Mouse (Mus musculus) cerebellum, adult 11-12 months (tissue): ENCODE measurements at regions not wholly inside any gene's neighbourhood (a gene's known extent, or its start where the extent isn't known, plus 50 kb on each side); places are given as distances from the start of the nearest gene placed in this dataset.

ENCODE experiments used
- DNase-seq: peaks from one replicate; pipeline ENCODE4 v3.0.0; 2022

- DNase-seq: no peak
Observed at GRCm38 (mm10) chr4:48725660-48726348, 62.5 kb downstream of the Cavin4 start.

- DNase-seq: no peak
Observed at GRCm38 (mm10) chr4:48726349-48726835, 63.1 kb downstream of the Cavin4 start.

DNA sequence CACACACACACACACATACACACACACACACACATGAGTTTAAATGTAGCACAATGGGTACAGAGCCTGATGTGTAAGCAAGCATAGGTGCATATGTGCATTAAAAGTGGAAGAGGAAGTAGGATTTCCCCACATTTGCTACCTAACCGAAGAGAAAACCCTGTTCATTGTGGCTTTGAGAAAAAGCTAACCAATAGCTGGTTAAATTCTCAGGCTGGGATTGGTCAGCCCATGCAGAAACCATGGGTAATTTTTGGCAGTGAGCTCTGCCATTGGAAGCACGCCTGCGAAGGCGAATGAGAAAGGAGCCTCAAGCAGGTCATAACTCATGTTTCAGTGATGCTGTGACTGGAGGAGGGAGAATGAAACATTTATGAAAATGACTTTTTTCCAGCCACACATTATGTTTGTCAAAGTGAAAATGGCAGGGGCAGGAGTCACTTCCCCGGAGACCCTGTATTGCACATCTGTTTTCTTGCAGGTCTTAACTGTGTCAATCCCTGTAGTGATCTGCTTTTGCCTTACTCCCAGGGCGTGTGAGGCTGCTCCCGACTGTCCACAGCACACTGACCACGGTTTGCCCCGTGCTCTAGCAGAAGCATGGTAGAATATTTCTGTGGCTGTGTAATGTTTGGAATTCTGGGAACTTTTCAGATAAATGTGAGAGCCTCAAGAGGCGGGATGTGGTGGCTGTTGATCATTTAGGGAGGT, 71.7 kb downstream of the Cavin4 start:
- no peak for DNase-seq

GRCm38 (mm10) chr4:48746237-48746636, 82.9 kb downstream of the Cavin4 start:
- DNase-seq: no peak

- no peak for DNase-seq
Observed at GRCm38 (mm10) chr4:48749566-48749965, 86.3 kb downstream of the Cavin4 start.

DNA sequence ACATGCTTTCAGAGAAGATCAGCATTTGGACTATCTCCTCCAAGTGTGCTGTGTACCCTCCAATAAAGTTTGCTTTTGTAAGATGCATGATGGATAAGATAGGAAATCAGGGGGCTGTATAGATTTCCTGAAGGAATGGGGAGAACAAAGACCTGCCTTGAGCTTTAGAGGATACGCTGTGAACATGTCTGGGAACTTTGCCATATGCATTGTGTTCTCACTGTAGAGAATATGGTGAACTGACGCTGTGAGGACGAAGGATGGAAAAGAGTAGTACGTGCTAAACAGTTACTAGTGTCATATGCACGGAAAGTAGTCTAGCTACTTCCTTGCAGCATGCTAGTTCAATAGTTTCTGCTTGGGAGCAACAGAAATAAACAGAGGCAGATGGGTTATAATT, 86.8 kb downstream of the Cavin4 start:
- DNase-seq: no peak

- DNase-seq: peak; percentile 4
Observed at GRCm38 (mm10) chr4:48754466-48755171, 91.3 kb downstream of the Cavin4 start.

DNA sequence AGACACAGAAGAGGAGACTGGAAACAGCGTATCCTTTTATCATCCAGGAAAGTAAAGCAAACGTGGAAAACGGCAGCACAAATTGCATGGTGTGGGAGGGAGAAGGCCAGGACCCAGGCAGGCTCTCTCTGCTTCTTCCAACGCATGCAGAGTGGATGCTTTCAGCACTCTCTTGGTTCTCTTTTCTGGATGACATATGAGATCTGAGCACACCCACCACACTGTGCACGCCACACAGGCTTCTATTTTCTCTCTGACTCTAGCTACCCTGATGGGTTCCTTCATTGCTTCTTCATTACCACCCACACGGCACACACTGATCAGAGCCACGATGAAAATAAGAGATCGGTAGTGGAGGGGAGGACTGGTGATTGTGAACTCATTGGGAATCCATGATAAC, 97.3 kb downstream of the Cavin4 start:
- no peak for DNase-seq

GRCm38 (mm10) chr4:48766458-48766857, 103.1 kb downstream of the Cavin4 start:
- no peak for DNase-seq

GRCm38 (mm10) chr4:48770403-48770953, 107.2 kb downstream of the Cavin4 start:
- no peak for DNase-seq

- DNase-seq: peak; percentile 2
Observed at GRCm38 (mm10) chr4:48770954-48771665, 107.8 kb downstream of the Cavin4 start.

DNA sequence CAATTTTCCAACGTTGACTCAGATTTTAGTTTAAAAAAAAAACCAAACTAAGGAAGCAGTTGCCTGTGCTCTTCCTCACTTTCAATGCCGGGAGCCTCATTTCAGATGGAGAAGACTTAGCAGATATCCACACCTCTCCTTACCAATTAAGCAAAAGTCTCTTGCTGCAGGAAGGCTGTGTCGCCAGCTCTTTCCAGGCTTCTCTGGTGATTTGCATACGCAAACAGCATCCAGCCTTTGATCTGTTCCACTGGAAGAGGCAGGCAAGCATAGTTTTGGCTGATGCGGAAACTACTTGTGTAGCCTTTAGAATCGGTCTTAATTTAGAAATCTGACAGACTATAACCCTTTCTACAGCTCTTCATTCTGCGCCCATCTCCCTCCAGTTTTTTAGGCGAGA, 108.5 kb downstream of the Cavin4 start:
- DNase-seq: no peak

GRCm38 (mm10) chr4:48779202-48779905, 116.0 kb downstream of the Cavin4 start:
- peak; percentile 14 for DNase-seq

DNA sequence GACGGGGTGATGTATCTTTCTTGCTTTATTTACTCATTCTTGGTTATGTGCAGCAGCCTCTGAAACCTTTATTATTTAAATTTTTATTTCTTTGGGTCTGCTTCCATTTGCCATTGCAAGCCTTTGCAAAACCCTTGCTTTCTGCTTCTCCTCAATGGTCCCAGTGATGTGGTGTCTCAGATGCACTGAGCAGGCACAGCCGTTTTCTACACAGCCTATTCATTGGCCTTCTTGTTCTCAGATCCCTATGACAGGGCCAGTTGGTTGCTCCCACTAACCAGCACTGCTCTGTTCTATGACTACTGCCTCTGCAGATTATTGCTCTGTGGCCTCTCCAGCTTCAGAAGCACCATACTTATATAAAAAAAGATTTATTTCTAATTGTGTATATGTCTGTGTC, 116.6 kb downstream of the Cavin4 start:
- no peak for DNase-seq

DNA sequence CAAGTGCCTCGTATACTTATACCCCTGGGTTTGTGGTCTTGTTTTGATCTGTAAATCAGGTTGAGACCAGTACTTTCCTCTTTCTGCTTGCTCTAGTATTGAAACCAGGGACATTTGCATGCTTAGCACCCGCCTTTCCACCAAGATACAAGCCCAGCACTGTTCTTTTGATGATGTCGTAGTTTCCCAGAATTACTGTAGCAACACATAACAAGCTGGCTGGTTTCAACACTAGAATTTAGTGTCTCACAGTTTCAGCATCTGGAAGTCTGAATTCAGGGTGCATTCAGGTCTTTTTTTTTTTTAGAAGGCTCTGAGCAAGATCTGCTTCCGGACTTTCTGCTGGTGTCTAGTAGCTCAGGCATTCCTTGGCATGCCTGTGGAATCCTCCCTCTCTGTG, 117.8 kb downstream of the Cavin4 start:
- no peak for DNase-seq

DNA sequence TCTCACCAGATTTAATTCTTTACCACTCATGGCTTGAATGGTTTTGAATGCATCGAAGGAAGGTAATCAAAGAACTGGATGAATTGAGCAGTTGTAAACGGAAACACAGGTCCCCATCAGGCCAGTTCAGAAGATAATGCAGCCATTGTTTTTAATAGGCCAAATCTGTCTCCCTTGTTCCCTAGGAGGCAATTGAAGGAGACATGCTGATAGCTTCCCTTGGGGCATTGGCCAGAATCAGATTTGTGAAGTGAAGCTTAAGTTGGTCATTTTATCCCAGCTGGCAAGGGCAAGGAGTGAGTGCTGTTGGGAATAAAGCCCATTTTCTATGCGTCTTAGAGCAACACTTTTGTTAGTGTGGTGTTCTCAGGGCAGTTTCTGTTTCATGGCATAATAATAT, 119.4 kb downstream of the Cavin4 start:
- DNase-seq: no peak

DNA sequence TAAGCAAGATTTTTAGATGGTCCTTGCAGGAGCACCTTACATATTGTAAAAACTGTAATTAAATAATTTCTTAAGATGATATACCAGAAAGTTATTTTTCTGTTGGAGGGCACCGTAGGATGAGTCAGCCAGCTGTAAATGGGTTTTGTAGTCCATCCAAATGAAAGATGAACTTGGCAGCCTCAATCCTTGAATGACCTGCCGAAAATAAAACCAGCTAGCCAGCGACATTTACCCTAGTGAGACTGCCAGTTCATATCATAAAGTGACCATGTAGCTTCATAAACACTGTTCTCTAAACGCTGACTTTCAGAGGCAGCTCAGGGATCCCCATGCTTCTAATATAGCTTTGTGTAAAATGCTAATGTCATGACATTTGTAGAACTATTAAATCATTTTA, 127.8 kb downstream of the Cavin4 start:
- DNase-seq: no peak

DNA sequence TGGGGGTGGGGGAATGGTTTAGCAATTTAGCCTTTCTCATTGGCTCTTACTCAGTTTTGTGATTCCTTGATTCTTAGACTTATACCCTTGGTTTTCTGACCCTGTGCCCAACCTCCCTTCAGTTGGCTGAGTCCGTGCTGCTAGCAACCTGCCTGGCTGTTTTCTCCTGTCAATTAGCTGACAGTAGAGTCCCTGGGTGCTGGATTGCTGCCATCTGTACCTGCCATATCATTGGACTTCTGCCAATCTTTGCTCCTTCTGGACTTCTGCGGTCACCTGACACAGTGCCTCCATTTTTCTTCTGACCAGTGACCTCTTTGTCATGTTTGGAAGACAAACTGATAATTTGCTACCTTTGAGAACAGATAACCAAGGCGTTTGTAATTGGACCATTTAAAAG, 140.5 kb downstream of the Cavin4 start:
- DNase-seq: no peak

DNA sequence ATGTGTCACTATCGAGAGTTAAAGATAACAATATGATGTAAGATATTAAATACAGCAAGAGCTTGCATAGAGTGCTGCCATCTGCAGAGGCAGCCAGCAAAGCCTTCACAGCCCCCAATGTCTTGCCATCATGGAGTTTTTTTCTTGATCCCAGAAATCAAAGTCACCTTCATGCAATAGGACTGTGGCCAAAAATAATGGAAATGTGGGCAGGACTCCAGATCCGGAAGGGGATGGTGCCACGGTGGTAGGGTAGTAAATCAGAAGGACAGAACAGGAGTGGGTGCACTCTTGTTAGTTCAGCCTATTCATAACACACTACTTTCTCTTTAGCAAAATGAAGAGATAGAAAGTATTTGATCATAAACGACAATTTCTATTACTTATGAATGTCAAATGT, 145.3 kb downstream of the Cavin4 start:
- no peak for DNase-seq

GRCm38 (mm10) chr4:48833718-48834117, 170.4 kb downstream of the Cavin4 start:
- no peak for DNase-seq

DNA sequence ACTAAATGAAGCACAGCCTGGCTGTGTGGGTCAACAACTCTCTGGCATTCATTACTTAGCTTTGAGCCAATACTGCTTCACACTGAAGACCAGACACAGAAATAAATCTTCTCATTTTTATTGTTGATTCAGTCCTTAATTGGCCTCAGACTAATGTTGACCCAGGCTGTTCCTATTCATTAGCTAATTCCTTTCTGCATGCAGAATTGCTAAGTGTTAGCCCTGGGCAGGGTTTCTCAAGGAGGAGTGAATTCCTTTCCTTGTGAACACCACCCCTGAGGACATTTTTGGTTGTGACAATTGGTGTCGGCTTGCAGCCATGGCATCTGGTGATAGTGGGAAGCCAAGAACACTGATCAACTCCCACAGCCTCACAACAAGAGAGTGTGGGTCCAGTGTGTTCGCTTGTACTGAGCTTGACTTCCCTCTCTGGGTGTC, 179.5 kb downstream of the Cavin4 start:
- peak; percentile 6 for DNase-seq

- peak; percentile 34 for DNase-seq
Observed at GRCm38 (mm10) chr4:48871105-48871504, 188.0 kb upstream of the Plppr1 start.
